Mouse (Mus musculus): ENCODE results near the gene Cntn6. TPM values are rescaled to one million over a fixed set of nuclear protein-coding genes. Genes with fewer than 3 reads are reported as not detected.

The Cntn6 gene
- total RNA-seq, 2 experiments from 2014 or later: not detected

DNA sequence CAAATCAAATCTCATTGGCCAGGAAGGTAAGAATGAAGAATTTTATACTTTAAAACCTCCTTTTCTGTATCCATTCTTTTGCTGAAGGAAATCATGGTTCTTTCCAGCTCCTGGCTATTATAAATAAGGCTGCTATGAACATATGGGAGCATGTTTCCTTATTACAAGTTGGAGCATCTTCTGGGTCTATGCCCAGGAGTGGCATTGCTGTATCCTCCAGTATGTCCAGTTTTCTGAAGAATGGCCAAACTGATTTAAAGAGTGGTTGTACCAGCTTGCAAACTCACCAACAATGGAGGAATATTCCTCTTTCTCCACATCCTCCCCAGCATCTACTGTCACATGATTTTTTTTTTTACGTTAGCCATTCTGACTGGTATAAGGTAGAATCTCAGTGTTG lies 241.7 kb downstream of the Cntn6 start:
- no peak for ATAC-seq (replicated peaks; ENCODE audit: low FRiP score, low TSS enrichment, poor library complexity, severe bottlenecking)

DNA sequence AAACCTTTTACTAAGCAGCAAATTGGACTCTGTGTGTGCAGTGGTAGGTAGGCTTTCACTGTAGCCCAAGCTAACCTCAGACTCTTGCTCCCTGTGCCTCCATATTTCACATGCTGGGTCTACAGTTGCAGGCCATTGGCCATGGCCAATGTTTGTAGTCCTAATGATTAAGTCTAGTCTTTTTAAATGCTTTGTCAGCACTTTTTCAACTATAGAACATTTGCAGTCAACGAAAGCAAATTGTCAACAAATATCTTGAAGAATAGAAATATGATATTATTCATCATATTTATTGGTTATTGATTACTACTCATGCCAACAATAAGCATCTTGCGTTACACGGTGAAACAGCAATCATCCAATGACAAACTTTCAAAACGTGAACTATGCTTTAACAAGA lies 246.4 kb downstream of the Cntn6 start:
- no peak for ATAC-seq (replicated peaks; ENCODE audit: low FRiP score, low TSS enrichment, poor library complexity, severe bottlenecking)

DNA sequence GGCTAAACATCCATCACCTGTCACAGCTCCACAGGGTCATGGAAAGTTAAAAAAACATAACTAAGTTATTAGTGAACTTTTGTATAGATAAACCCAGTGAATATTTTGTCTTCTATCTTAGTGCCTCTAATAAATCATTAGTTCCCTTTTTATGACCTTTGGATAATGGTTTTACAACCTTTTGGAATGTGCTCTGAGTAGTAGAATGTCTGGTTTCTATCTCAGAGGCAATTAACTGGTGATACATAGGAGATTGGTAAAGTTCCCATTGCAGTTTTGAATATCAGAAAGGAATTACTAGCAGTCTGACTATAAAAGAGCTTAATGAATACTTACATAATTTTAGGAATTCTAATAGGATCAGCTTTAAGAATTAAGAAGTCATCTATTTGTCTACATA lies 265.5 kb downstream of the Cntn6 start:
- ATAC-seq (replicated peaks; ENCODE audit: low FRiP score, low TSS enrichment, poor library complexity, severe bottlenecking): no peak

DNA sequence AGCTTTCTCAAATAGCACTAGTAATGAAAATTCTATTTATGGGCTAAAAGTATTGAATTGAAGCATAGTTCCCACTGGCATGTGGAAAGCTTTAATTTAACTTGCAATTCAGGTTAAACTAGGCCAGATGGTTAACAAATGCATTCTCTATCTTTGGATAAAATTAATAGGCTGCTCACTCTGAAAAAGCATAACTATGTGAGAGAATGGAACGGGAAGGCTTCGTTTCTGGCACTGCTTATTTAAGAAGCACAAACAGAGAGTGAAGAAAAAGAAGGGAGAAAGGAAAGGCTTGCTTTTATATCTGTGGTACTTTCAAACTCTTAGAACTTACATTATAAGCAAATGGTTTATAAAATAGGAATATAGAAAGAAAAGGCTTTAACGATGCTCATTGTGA lies 268.6 kb downstream of the Cntn6 start:
- no peak for ATAC-seq (replicated peaks; ENCODE audit: low FRiP score, low TSS enrichment, poor library complexity, severe bottlenecking)

DNA sequence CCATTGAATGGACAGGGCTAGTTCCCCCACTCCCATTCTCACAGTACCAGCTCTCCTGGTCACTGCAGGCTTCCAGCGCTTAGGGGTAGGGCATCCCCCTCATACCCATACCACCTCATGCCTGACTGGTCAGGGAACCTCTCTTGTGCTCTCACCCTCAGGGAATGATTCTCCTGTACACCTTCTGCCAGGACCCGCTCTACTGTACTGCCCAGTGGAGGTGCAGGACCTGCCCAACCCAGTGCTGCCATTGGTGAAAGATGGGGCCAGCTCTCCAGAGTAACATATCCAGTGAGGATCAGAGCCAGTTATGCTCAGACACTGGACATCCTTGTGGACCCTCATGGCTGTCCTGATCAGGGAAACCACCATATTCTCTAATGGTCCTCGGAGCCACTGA lies 291.3 kb downstream of the Cntn6 start:
- ATAC-seq (replicated peaks; ENCODE audit: low FRiP score, low TSS enrichment, poor library complexity, severe bottlenecking): no peak

DNA sequence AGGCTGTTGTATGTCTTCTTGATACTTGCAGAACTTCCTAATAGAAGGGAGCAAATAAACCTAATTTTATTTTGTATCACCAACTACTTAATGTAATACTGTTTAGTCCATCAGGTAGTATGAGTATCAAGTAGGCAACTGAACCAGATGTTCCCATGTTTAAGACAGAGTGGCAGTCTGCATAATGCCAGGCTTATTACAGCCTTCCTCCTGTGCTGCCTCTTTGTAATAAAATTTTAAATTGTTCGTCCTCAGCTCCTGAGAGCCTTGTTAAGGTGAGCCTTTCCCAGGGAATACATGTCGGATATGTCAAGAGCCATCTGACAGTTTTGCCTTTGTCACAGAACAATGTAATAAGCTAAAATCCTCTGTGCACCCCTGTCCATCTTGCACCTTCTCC lies 294.9 kb downstream of the Cntn6 start:
- no peak for ATAC-seq (replicated peaks; ENCODE audit: low FRiP score, low TSS enrichment, poor library complexity, severe bottlenecking)

DNA sequence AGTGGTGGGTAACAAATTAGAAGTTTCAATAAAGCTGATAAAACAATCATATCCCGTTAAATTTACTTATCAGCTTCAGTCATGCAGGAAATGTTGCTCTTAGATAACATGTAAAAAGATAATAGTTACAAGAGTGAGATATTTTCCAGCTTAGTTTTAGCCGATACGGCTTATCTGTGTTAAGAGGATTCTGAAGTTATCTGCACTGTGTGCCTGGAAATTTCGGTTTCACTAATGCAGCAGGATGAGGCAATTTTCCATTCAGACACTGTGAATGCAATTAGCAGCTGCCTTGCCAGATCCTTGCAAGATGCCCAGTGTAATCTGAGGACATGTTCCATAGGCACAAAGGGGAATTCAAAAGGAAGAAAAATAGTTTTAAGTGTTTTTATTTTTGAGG lies 315.9 kb downstream of the Cntn6 start:
- no peak for ATAC-seq (replicated peaks; ENCODE audit: low FRiP score, low TSS enrichment, poor library complexity, severe bottlenecking)

DNA sequence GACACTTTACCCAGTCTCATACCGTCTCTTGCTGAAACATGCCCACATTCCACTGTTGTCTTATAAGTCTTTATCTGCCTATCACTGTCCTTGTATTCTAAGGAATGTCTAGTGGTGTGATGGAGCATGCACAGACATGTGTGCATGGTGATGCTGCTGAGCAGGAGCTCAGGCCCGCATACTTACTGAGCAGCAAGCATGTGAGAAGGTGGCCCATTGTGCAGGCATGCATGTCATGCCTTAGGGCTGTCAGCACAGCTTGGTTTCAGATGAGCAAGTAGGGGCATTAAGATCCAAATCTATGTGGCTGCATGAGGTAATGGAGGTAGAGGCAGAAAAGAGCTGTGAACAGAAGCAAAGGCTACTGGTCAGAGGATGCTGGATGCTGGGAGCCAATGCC lies 323.0 kb downstream of the Cntn6 start:
- ATAC-seq (replicated peaks; ENCODE audit: low FRiP score, low TSS enrichment, poor library complexity, severe bottlenecking): no peak

DNA sequence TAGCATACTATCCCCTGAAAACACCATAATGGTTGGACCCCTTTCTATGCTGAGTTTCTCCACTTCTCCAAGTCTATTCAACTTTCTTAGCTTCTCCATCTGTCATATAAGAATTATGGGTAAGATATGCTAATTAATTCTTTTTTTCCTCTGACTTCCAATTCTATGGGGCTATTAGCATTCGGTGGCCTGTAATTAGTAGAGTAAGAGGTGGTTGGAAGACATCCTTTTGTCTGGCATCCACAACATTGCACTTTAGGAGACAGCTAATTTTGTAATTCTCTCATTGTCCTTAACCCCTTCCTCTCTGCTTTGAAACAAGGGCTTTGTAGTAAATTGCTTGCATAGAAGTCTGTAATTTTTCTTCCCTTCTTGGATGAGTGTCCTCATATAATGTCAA lies 387.1 kb downstream of the Cntn6 start:
- ATAC-seq (replicated peaks; ENCODE audit: low FRiP score, low TSS enrichment, poor library complexity, severe bottlenecking): no peak

DNA sequence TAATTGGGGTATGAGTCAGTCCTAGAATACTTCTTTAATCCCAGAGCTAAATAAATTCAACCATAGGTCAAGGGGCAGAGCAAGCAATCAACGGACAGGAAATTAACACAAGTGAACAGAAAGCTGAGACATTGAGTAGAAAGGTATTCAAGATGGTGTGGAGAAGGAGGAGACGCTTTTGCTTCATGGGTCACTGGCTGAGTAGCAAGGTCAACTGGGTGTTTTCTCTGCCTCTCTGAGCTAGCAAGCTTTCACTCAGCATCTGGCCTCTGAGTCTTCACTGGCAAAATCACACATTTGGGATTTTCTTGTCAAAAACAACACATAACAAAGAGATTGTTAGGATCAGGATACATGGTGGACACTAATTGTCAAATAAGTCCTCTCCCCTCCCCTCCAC lies 391.4 kb downstream of the Cntn6 start:
- ATAC-seq (replicated peaks; ENCODE audit: low FRiP score, low TSS enrichment, poor library complexity, severe bottlenecking): no peak

DNA sequence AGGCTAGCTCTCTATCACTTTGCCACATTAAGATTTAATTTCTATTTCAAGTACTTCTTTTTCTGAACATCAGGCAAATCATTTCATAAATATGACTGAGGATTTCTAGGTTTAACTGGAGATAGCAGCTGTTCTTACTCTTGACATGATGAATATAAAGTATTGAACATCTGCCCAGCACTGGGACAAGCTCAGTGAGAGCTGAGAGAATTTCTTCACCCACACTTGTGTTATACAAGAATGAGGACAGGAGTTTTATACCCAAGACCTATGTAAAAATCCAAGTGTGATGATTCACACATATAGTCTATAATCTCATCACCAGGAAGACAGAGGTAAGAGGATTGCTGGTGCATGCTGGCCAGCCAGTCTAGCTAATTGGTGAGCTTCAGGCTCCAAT lies 393.2 kb downstream of the Cntn6 start:
- ATAC-seq (replicated peaks; ENCODE audit: low FRiP score, low TSS enrichment, poor library complexity, severe bottlenecking): no peak

DNA sequence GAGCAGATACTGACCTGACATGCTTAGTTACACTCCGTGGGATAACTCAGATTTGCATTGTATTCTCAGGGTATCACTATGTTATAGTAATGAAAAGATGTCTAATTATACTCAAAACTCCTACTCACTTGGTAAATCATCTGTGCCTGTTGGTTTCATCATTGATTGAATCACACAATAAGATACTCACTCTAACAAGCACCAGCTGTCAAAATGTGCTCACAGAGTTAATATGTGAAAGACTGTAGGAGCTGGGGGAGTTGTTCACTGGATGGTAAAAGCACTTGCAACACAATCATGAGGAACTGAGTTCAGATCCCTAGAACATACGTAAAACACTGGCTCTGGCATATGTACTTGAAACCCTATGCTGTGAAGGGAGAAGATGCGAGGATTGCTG lies 398.5 kb downstream of the Cntn6 start:
- no peak for ATAC-seq (replicated peaks; ENCODE audit: low FRiP score, low TSS enrichment, poor library complexity, severe bottlenecking)
